Mouse (Mus musculus) CH12.LX (cell line): ENCODE measurements around the gene Cers5. TPM values are rescaled to one million over a fixed set of nuclear protein-coding genes. Genes with fewer than 3 reads are reported as not detected.

Source experiments
- DNase-seq: peaks from one replicate; pipeline ENCODE4 v3.0.0-alpha.2; 2013; ENCODE audit errors: extremely low read depth
- H3K27ac ChIP-seq: 2 replicates; pipeline ENCODE4 v1.5.1; 2012; ENCODE audit warnings: low read depth, mild to moderate bottlenecking, control low read depth, moderate library complexity; ENCODE audit not compliant: insufficient read depth
- H3K27me3 ChIP-seq: replicated peaks from 2 replicates; pipeline ENCODE3; 2012; ENCODE audit warnings: inconsistent platforms
- H3K36me3 ChIP-seq, 2 experiments: replicated peaks in 1 of 2; 2 replicates each; pipeline versions ENCODE3 to v1.6.1; 2012; ENCODE audit warnings: inconsistent platforms in 1 of 2, low read length in 1 of 2, mild to moderate bottlenecking in 1 of 2, mixed read lengths in 1 of 2, moderate library complexity in 1 of 2; ENCODE audit not compliant: control insufficient read depth in 1 of 2, insufficient read depth in 1 of 2
- H3K4me1 ChIP-seq, 2 experiments: 2 replicates each; pipeline ENCODE4 v1.6.1; 2012; ENCODE audit warnings: inconsistent platforms in 1 of 2, moderate library complexity in 1 of 2; ENCODE audit not compliant: insufficient read depth in 2 of 2, control insufficient read depth in 1 of 2
- H3K4me2 ChIP-seq: 2 replicates; pipeline ENCODE4 v1.6.1; 2012; ENCODE audit warnings: low read depth, mild to moderate bottlenecking, control low read depth; ENCODE audit not compliant: poor library complexity, insufficient read depth, severe bottlenecking
- H3K4me3 ChIP-seq, 3 experiments: fragments of 150-350 bp in 1 of 3; sonication (generic) in 1 of 3; replicated peaks in 1 of 3; 2 replicates each; pipeline versions ENCODE3 to v1.5.1; 2011 to 2012; ENCODE audit warnings: low read depth in 2 of 3, low read length in 2 of 3, mild to moderate bottlenecking in 2 of 3, moderate library complexity in 2 of 3, control low read depth in 1 of 3, improper control_type of control experiment in 1 of 3, inconsistent platforms in 1 of 3, mixed read lengths in 1 of 3; ENCODE audit not compliant: poor library complexity in 1 of 3
- H3K79me2 ChIP-seq: replicated peaks from 2 replicates; pipeline ENCODE4 v1.6.1; 2012; ENCODE audit warnings: mild to moderate bottlenecking, moderate library complexity; ENCODE audit not compliant: control insufficient read depth, poor library complexity, insufficient read depth, severe bottlenecking; ENCODE audit errors: extremely low read depth
- H3K9ac ChIP-seq: 2 replicates; pipeline ENCODE4 v1.6.1; 2012; ENCODE audit warnings: low read depth, mild to moderate bottlenecking, control low read depth, moderate library complexity; ENCODE audit not compliant: insufficient read depth
- H3K9me3 ChIP-seq: replicated peaks from 2 replicates; pipeline ENCODE3; 2012; ENCODE audit warnings: low read length, inconsistent platforms, mixed read lengths
- BHLHE40 ChIP-seq: IDR thresholded peaks from 2 replicates; pipeline ENCODE4 v1.6.1; 2011; ENCODE audit warnings: mild to moderate bottlenecking, low read depth, low read length, improper control_type of control experiment
- CHD1 ChIP-seq: IDR thresholded peaks from 2 replicates; pipeline ENCODE4 v1.6.1; 2012; ENCODE audit warnings: low read depth, low read length, improper control_type of control experiment, inconsistent platforms
- CHD2 ChIP-seq: IDR thresholded peaks from 2 replicates; pipeline ENCODE4 v1.6.1; 2011; ENCODE audit warnings: low read length, improper control_type of control experiment
- CTCF ChIP-seq, 2 experiments: IDR thresholded peaks in 1 of 2; conservative IDR thresholded peaks in 1 of 2; 2 replicates each; pipeline ENCODE4 v1.5.1; 2011 to 2012; ENCODE audit warnings: low read depth in 2 of 2, low read length in 2 of 2, improper control_type of control experiment in 1 of 2, inconsistent platforms in 1 of 2, mild to moderate bottlenecking in 1 of 2, moderate library complexity in 1 of 2
- E2F4 ChIP-seq: IDR thresholded peaks from 2 replicates; pipeline ENCODE4 v1.6.1; 2011; ENCODE audit warnings: low read depth, low read length, improper control_type of control experiment; ENCODE audit not compliant: insufficient replicate concordance
- ELF1 ChIP-seq: IDR thresholded peaks from 2 replicates; pipeline ENCODE4 v1.6.1; 2014; ENCODE audit warnings: low read depth, mild to moderate bottlenecking, inconsistent platforms, low read length, improper control_type of control experiment
- GABPA ChIP-seq: IDR thresholded peaks from 2 replicates; pipeline ENCODE4 v1.6.1; 2012; ENCODE audit warnings: low read depth, low read length, improper control_type of control experiment, inconsistent platforms; ENCODE audit not compliant: insufficient replicate concordance
- HCFC1 ChIP-seq: IDR thresholded peaks from 2 replicates; pipeline ENCODE4 v1.6.1; 2012; ENCODE audit warnings: low read depth, mild to moderate bottlenecking, inconsistent platforms, low read length, improper control_type of control experiment
- JUN ChIP-seq: IDR thresholded peaks from 2 replicates; pipeline ENCODE4 v1.6.1; 2011; ENCODE audit warnings: low read depth, mild to moderate bottlenecking, low read length, improper control_type of control experiment, moderate library complexity; ENCODE audit not compliant: insufficient read depth
- JUND ChIP-seq: conservative IDR thresholded peaks from 2 replicates; pipeline ENCODE4 v1.6.1; 2011; ENCODE audit warnings: low read depth, low read length, improper control_type of control experiment
- KAT2A ChIP-seq: IDR thresholded peaks from 2 replicates; pipeline ENCODE4 v1.6.1; 2012; ENCODE audit warnings: low read length, improper control_type of control experiment, inconsistent platforms; ENCODE audit not compliant: insufficient replicate concordance
- MAX ChIP-seq: IDR thresholded peaks from 2 replicates; pipeline ENCODE4 v1.6.1; 2011; ENCODE audit warnings: low read length, improper control_type of control experiment
- MEF2A ChIP-seq: IDR thresholded peaks from 2 replicates; pipeline ENCODE4 v1.6.1; 2014; ENCODE audit warnings: low read depth, mild to moderate bottlenecking, inconsistent platforms, low read length, improper control_type of control experiment, borderline replicate concordance
- MXI1 ChIP-seq: IDR thresholded peaks from 2 replicates; pipeline ENCODE4 v1.6.1; 2011; ENCODE audit warnings: mild to moderate bottlenecking, low read depth, low read length, improper control_type of control experiment
- NELFE ChIP-seq: IDR thresholded peaks from 2 replicates; pipeline ENCODE4 v1.6.1; 2011; ENCODE audit warnings: low read depth, low read length, improper control_type of control experiment
- NRF1 ChIP-seq: IDR thresholded peaks from 2 replicates; pipeline ENCODE4 v1.6.1; 2014; ENCODE audit warnings: low read depth, mild to moderate bottlenecking, inconsistent platforms, low read length, improper control_type of control experiment, moderate library complexity
- PAX5 ChIP-seq: IDR thresholded peaks from 2 replicates; pipeline ENCODE4 v1.6.1; 2012; ENCODE audit warnings: low read length, inconsistent platforms, mixed read lengths
- RAD21 ChIP-seq: IDR thresholded peaks from 2 replicates; pipeline ENCODE4 v1.6.1; 2011; ENCODE audit warnings: low read depth, mild to moderate bottlenecking, low read length, improper control_type of control experiment, moderate library complexity
- RCOR1 ChIP-seq: conservative IDR thresholded peaks from 2 replicates; pipeline ENCODE4 v1.6.1; 2012; ENCODE audit warnings: low read depth, mild to moderate bottlenecking, inconsistent platforms, low read length, improper control_type of control experiment
- SMC3 ChIP-seq: IDR thresholded peaks from 2 replicates; pipeline ENCODE4 v1.6.1; 2011; ENCODE audit warnings: low read depth, low read length, improper control_type of control experiment
- TCF12 ChIP-seq: IDR thresholded peaks from 2 replicates; pipeline ENCODE4 v1.6.1; 2014; ENCODE audit warnings: low read depth, mild to moderate bottlenecking, inconsistent platforms, low read length, improper control_type of control experiment
- UBTF ChIP-seq: IDR thresholded peaks from 2 replicates; pipeline ENCODE4 v1.6.1; 2012; ENCODE audit warnings: low read depth, mild to moderate bottlenecking, inconsistent platforms, low read length, improper control_type of control experiment, moderate library complexity
- USF1 ChIP-seq: IDR thresholded peaks from 2 replicates; pipeline ENCODE4 v1.6.1; 2014; ENCODE audit warnings: low read depth, mild to moderate bottlenecking, inconsistent platforms, low read length, improper control_type of control experiment
- ZC3H11A ChIP-seq: IDR thresholded peaks from 2 replicates; pipeline ENCODE4 v1.6.1; 2012; ENCODE audit warnings: low read depth, mild to moderate bottlenecking, inconsistent platforms, low read length, improper control_type of control experiment
- ZKSCAN1 ChIP-seq: IDR thresholded peaks from 2 replicates; pipeline ENCODE4 v1.6.1; 2012; ENCODE audit warnings: low read depth, inconsistent platforms, low read length, improper control_type of control experiment, borderline replicate concordance
- ZMIZ1 ChIP-seq: IDR thresholded peaks from 2 replicates; pipeline ENCODE4 v1.6.1; 2012; ENCODE audit warnings: low read depth, mild to moderate bottlenecking, inconsistent platforms, low read length, improper control_type of control experiment
- dilution Hi-C: fragments of 300-500 bp; cut with MboI; formaldehyde crosslinking; loops from 2 replicates; pipeline ENCODE4 v1.14.3; 2020; ENCODE audit warnings: low sequenced_read_pairs; ENCODE audit not compliant: extremely low pct_unique_long_range_greater_than_20kb, extremely low pct_ligation_motif_present
- in situ Hi-C: fragments of 300-500 bp; cut with MboI; formaldehyde crosslinking; loops from 3 replicates; pipeline ENCODE4 v1.14.3; 2019; ENCODE audit warnings: low sequenced_read_pairs, low pct_ligation_motif_present, low pct_unique_long_range_greater_than_20kb, mixed read lengths
- polyA plus RNA-seq: library from polyadenylated mRNA; unstranded; fragments of >175 nt; gene quantifications from 2 replicates; pipeline ENCODE4 v1.2.1, GENCODE M21; 2012; ENCODE audit warnings: low read depth; ENCODE audit not compliant: insufficient read length
- total RNA-seq, 2 experiments: library from RNA; depleted of rRNA; stranded (reverse); fragments of 300-350 nt in 1 of 2; fragments of >200 nt in 1 of 2; gene quantifications; 2 replicates each; pipeline ENCODE4 v1.2.3; 2012 to 2014

The Cers5 gene
- total and polyA plus RNA-seq, 3 experiments = 45.0 to 149 (median 94.3) TPM

DNA sequence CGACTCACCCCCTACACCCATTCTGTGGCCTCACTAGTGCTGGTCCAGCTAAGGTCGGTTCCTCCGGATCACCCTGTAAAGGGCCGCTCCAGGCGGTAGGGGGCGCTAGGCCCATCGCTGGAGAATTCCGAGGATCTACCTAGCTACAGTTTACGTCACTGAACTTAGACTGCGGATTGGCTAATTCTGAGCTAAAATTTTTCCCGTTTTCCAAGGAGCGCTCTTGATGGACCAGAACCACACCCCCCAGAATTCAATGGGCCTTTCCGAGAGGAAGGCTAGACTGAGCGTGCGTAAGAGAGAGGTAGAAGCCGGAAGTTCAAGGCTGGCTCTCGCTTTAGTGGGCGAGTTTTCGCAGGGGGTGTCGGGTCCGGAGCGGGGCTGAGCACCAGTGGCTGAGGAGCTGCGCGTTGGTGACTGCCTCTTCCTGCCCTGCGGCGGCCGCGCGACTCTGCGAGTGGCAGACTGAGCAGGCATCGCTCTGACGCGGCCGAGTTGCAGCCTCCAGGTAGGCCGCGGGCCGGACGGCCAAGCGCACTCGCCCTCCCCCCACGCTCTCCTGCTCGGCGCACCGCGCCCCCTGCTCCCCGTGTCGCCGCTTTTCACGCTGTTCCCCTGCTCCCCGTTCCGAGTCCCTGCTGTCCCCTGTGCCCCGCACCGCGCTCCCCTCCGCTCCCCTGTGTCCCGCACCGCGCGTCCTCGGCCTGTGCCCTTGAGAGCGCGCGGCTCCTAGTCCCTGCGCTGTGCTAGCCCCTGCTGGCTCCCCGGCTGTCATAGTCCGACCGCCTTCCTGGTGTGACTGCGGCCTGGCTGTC, 47.1 kb downstream of the Cers5 start, which contains the start of gene Cox14 (continued):
- peak; percentile 73; the same call in 1 of the 2 replicates for TF ChIP-seq UBTF

DNA sequence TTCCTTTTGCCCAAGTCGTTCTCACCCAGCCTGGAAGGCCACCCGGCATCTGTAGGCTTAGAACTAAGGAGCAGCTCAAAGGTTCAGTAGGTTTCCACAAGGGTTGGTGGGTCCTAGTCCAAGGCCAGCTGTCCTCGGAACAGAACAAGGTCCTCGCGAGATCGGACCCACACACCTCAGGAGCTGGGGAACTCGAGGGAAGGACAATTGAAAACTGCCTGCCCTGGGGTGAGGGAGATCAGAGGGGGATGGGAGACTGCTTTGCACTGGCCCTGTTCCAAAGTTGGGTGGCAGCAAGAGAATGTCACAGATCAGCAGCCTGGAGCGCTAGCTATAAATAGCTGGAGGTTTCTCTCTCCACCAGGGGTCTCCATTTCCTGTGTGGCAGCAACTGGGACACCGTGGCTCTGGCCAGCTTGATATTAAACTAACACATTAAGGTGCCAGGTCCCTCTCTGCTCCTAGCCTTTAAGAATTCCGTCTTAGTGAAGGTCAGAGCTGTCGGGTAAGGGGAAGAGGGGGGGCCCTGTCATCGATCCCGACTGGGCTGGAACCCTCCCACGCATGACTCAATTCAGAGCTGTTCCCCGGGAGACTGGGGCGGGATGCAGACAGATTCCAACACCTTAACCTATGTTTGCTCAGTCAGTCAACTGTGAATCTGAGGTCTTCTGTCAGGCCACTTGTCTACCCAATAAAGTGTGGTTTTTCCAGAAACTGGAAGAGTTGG, 48.2 kb downstream of the Cers5 start:
- Histone ChIP-seq H3K9ac (peak overlapping the region; percentile 10; the same call in 1 of the 2 replicates), H3K36me3 (peaks cover 12 to 55% of the 10 kb centered on the region in 2 experiments)
- no peak for TF ChIP-seq E2F4
- TF ChIP-seq CHD2 = no peak
- TF ChIP-seq RAD21 = peak; percentile 8
- no peak for TF ChIP-seq ZKSCAN1
- TF ChIP-seq NELFE = no peak
- no peak for TF ChIP-seq MAX
- TF ChIP-seq ZMIZ1 = no peak
- peak; percentile 87 for TF ChIP-seq MEF2A
- peak in 1 of 2 experiments; percentile 59; a peak in 2 of 4 replicates for TF ChIP-seq CTCF (conservative IDR thresholded peaks at IDR 0.05 in 1 of 2, IDR thresholded peaks at IDR 0.05 in 1 of 2; ENCODE audit: low read depth in 2 of 2, low read length in 2 of 2)
- no peak for TF ChIP-seq BHLHE40
- no peak for TF ChIP-seq UBTF
- no peak for TF ChIP-seq USF1
- TF ChIP-seq GABPA = no peak
- no peak for TF ChIP-seq NRF1
- TF ChIP-seq MXI1 = no peak
- TF ChIP-seq JUN = no peak
- TF ChIP-seq SMC3 = peak; percentile 36
- peak; percentile 24; the same call in 1 of the 2 replicates for TF ChIP-seq TCF12
- TF ChIP-seq ELF1 = no peak
- no peak for TF ChIP-seq JUND
- no peak for TF ChIP-seq KAT2A
- no peak for TF ChIP-seq CHD1
- no peak for TF ChIP-seq RCOR1
- TF ChIP-seq PAX5 = no peak
- no peak for TF ChIP-seq HCFC1
- no peak for TF ChIP-seq ZC3H11A
- TF ChIP-seq, all 38 proteins: peak for 5
- peak overlapping the region in 2 of 3 experiments; percentile 83 to 98 for H3K4me3 ChIP-seq
- H3K9me3 ChIP-seq = peaks cover 4% of the 10 kb centered on the region
- DNase-seq = peak; percentile 32
- H3K4me1 ChIP-seq = peaks cover 4 to 21% of the 10 kb centered on the region in 2 experiments; a peak in 2 of 4 replicates
- peaks cover 11% of the 10 kb centered on the region; the same call in 1 of the 2 replicates for H3K79me2 ChIP-seq
- no peaks in the 10 kb centered on the region for H3K27me3 ChIP-seq
- H3K4me2 ChIP-seq = peak overlapping the region; percentile 53
- dilution Hi-C loops = no loop called here
- in situ Hi-C loops = loop anchor here (5.0 kb wide), 2 partner anchors 48 to 183 kb away; partner anchors contain the start of gene Cers5
- H3K27ac ChIP-seq = no peak overlapping the region
